Mouse (Mus musculus) T-helper 17 cell (primary cell): Measurements from ENCODE around the gene Nr4a3.

Experiments used
- in situ Hi-C, 2 experiments: fragments of 300-600 bp; cut with MboI, MseI; formaldehyde crosslinking; loops; 1 replicate in 1 of 2; 2 replicates in 1 of 2; pipeline ENCODE4 v1.15.1; 2025; ENCODE audit warnings: high pct_unique_total_duplicates in 2 of 2

Gene Nr4a3

GRCm38 (mm10) chr4:48048456-48049315 is 3.7 kb downstream of the Nr4a3 start:
- in situ Hi-C loops: loop anchor here in 1 of 2 experiments (10.0 kb wide), 1 partner anchor 226 kb away; the partner anchor contains the start of genes Erp44 and Invs

- in situ Hi-C loops: no loop called here
Measured at GRCm38 (mm10) chr4:48050020-48050419, 5.1 kb downstream of the Nr4a3 start.

DNA sequence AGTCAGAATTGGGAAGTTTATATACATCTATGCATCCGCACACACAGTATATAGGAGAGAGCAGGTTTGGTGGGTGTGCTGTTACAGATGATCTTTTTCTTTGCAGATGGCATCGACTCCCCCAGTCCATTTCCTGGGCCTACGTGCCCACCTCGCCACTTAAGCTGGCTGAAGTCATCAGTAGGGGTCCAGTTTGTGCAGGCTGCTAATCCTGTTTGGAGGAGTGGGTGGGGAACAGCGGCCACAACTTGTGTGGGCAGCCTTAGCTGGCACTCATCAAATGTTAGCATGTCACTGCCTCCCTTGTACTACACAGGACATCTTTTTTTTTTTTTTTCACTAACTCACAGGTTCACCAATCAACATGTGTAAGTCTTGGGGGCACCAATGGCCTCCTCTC is 5.5 kb downstream of the Nr4a3 start:
- in situ Hi-C loops: no loop called here

DNA sequence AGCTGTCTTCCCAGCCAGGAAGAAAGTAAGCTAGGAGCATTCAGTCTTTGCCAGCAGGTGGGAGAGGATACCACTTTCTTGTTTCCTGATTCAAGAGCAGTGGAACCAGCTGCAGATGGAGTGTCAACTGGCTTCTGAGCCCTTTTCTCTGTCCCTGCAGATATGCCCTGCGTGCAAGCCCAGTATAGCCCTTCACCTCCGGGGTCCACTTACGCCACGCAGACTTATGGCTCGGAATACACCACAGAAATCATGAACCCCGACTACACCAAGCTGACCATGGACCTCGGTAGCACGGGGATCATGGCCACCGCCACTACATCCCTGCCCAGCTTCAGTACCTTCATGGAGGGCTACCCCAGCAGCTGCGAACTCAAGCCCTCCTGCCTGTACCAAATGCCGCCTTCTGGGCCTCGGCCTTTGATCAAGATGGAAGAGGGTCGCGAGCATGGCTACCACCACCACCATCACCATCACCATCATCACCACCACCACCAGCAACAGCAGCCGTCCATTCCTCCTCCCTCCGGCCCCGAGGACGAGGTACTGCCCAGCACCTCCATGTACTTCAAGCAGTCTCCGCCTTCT is 6.2 kb downstream of the Nr4a3 start:
- in situ Hi-C loops: no loop called here

- in situ Hi-C loops: no loop called here
Measured at GRCm38 (mm10) chr4:48051674-48052121, 6.7 kb downstream of the Nr4a3 start.

DNA sequence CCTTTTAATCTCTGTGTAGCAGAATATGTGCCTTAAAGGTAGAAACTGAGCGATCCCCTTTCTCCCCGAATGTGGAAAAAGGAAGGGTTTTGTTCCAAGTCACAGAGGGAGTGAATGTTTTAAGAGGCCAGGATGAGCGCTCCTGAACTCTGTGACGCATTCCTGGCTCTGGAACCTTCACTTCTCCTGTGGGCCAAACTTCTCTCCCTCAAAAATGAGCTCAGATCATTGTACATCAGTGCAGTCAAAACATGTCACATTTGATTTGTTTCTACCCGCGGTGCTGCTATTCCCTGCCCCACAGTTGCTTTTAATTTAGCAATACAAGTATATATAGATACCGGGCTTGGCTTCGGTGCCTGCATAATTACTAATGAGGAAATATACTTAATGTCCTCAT is 16.8 kb downstream of the Nr4a3 start:
- in situ Hi-C loops: no loop called here

DNA sequence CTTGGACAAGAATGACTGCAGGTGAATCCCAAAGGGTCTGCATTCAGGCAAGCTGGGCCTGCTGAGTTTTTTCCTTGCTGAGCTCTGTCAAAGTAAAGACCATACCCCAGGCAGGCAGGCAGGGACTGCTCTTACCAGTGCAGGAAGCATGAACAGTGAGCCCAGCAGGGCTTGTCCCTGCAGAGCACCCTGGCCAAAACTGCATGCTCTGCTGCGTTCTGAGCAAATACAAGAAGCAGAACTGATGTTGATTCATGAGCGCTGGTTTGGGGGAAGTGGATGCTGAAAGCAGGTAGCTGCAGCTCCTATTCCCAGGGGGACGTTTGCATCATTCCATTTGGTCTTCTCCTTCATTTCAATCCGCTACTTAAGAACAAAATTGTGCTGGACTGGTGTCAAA is 19.4 kb downstream of the Nr4a3 start:
- in situ Hi-C loops: no loop called here

- in situ Hi-C loops: no loop called here
Measured at GRCm38 (mm10) chr4:48066676-48067075, 21.7 kb downstream of the Nr4a3 start.

GRCm38 (mm10) chr4:48069111-48069510 is 24.2 kb downstream of the Nr4a3 start:
- in situ Hi-C loops: no loop called here

DNA sequence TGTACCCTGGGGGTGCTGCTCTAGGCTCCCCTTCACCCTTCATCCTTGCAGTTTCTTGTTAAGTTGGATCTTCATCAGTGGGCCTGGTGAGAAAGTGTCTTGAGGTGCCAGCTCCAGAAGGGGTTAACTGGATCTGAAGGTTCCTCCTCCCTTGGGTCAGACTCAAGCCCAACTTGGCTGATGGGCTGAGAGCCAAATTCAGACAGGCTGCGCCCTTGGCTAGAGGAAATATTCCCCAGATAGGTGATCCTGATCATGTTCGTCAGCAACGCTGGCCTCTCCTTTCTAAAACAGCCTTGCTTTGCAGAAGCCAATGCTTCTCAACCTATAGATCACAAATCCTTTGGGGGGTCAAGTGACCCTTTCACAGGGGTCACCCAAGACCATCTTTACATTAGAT is 27.1 kb downstream of the Nr4a3 start:
- in situ Hi-C loops: loop anchor here in 1 of 2 experiments (10.0 kb wide), 1 partner anchor 1453 kb away; the partner anchor contains the start of genes Mrpl50 and Zfp189

DNA sequence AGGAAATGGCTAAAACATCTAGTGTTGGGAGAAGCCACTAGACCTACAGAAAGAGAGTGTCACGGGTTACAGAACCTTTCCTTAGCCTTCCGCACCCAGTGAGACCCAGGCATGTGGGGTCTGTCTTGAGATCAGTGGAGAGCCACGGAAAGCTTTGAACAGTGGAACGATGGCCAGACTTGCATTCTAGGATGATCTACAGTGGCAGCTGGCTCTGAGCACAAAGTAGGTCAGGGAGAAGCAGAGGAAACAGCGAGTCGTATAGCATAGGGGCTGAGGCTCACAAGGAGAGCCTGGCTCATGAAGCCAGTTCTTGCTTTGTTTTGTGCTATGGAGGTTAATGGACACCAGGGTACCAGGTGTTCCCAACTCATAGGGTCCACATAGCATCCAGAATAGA is 28.4 kb downstream of the Nr4a3 start:
- in situ Hi-C loops: loop anchor here in 1 of 2 experiments (10.0 kb wide), 1 partner anchor 1451 kb away; the partner anchor contains the start of genes Mrpl50 and Zfp189

GRCm38 (mm10) chr4:48074451-48075240 is 29.7 kb downstream of the Nr4a3 start:
- in situ Hi-C loops: loop anchor here in 1 of 2 experiments (10.0 kb wide), 1 partner anchor 1450 kb away; the partner anchor contains the start of genes Mrpl50 and Zfp189

DNA sequence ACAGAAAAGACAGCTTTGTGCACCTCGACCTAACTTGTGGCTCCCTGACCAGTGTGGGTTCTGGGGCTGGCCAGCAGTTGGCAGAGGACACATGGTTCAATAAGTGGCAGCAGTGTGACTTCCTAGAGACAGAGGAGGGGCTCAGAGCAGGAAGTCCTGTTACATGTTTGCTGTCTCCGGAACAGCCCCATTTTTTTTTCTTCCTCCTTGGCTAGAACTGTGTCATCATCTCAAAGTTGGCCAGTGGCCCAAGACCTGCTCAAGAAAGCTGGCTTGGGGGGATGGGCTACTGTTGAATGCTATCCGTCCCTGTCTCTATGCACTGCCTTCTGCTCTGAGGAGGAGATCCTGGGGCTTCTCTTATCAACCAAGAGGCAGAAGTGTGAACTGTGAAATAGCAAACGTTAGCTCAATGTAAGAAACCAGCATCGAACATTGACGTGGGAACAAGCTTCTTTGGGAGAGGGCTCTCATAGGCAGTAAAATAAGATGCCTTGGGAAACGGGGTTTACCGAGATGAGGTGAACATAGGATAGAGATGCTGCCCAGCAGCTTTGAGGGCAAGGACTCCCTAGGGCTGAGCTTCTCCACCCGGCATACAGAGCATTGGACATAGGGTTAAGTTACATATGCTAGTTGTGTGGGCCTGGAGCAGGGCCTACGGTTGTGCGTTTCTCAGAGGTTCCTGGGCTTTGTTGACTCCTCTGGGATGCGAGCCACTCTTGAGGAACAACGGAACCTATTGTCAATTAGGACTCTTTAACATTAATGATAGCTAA is 31.9 kb downstream of the Nr4a3 start:
- in situ Hi-C loops: loop anchor here in 1 of 2 experiments (10.0 kb wide), 1 partner anchor 1448 kb away; the partner anchor contains the start of genes Mrpl50 and Zfp189

- in situ Hi-C loops: loop anchor here in 1 of 2 experiments (10.0 kb wide), 1 partner anchor 1447 kb away; the partner anchor contains the start of genes Mrpl50 and Zfp189
Measured at GRCm38 (mm10) chr4:48078213-48078612, 33.3 kb downstream of the Nr4a3 start.

GRCm38 (mm10) chr4:48079285-48080039 is 34.5 kb downstream of the Nr4a3 start:
- in situ Hi-C loops: loop anchor here in 1 of 2 experiments (10.0 kb wide), 1 partner anchor 1445 kb away; the partner anchor contains the start of genes Mrpl50 and Zfp189

DNA sequence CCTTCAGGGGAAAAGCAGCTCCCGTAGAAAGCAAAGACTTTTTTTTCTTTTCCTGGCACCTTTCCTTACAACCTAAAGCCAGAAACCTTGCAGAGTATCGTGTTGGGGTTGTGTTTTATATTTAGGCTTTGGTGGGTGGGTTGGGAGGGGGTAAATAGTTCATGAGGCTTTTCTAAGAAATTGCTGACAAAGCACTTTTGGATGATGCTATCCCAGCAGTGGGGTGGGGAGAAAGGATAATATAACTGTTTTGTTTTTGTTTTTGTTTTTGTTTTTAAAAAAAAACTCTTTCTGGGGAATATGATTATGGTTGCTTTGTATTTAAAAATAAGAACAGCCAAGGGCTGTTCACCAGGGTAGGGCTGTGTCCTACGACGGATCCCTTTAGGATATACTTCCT is 38.5 kb downstream of the Nr4a3 start:
- in situ Hi-C loops: no loop called here

DNA sequence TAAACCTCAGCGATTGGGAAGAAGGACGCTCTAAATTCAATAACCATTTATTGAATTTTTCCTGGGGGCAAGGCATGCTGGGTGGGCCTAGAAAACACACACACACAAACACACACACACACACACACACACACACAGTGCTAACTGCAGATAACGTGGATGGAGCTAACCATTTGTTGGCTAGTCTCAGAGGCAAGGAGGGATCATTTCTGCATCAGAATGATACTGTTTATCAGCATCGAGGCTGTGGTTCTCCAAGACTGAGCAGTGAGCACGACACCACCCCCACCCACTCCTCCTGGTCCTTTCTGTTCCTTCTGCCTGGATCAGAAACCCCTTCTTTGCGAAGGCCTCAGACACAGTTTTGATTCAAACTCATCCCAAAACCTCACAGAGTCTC is 41.7 kb downstream of the Nr4a3 start:
- in situ Hi-C loops: no loop called here

DNA sequence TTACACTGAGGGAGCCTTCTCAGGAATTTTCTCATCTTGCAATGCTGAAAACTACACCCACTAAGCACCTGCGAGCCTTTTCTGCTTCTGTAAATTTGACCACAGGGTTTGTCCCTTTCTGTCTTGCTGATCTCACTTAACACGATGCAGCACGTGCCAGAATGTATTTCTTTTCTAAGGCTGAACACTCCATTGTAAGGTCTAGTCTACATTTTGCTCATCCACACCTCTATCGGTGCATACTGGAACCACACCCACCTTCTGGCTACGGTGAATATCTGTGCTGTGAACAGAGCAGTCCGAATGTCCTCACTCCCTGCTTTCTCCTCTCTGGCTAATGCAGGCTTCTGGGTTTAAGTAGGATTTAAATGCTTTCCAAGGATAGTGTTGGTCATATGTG is 42.5 kb downstream of the Nr4a3 start:
- in situ Hi-C loops: no loop called here

GRCm38 (mm10) chr4:48093221-48093620 is 48.3 kb downstream of the Nr4a3 start:
- in situ Hi-C loops: no loop called here

- in situ Hi-C loops: loop anchor here in 1 of 2 experiments (10.0 kb wide), 1 partner anchor 1315 kb away; no protein-coding TSS in a partner anchor
Measured at GRCm38 (mm10) chr4:48100217-48100616, 55.3 kb downstream of the Nr4a3 start.
